In genomic region chr3:146708381-146708780, GRCm38 (mm10) we compare ENCODE assay signal across 19 mouse cellular contexts. TPM values are rescaled to one million over a fixed set of nuclear protein-coding genes. Genes with fewer than 3 reads are reported as not detected.
"Had no signal": no experiment of that assay in that cellular context is flagged by ENCODE, and none has a peak within 500 bp of the region (broad histone marks: within the 10 kb centered on the region; RNA-seq: fewer than 3 reads in every experiment).

No protein-coding gene starts in this region.

- H3K27ac ChIP-seq: left cerebral cortex, adult 2 months; limb, embryonic 15.5 days; lung, embryonic 15.5 days; midbrain, embryonic 10.5 days; neural tube, embryonic 15.5 days had no signal

- H3K9me3 ChIP-seq: limb, embryonic 15.5 days; lung, embryonic 15.5 days; midbrain, embryonic 10.5 days; neural tube, embryonic 15.5 days had no signal

- H3K4me1 ChIP-seq: limb, embryonic 15.5 days; lung, embryonic 15.5 days; midbrain, embryonic 10.5 days had no signal

- H3K9ac ChIP-seq: limb, embryonic 15.5 days; lung, embryonic 15.5 days; neural tube, embryonic 15.5 days had no signal

- DNase-seq: kidney, adult 11 months; kidney, postnatal 14 days; midbrain, embryonic 14.5 days; right cerebral cortex, postnatal 4 days; spleen, adult 18-20 months; thymus, adult 2 months; thymus, postnatal 25 days had no signal

- H3K4me2 ChIP-seq: limb, embryonic 15.5 days; lung, embryonic 15.5 days; neural tube, embryonic 15.5 days had no signal

- H3K4me3 ChIP-seq: left cerebral cortex, adult 2 months; limb, embryonic 15.5 days; lung, embryonic 15.5 days; midbrain, embryonic 10.5 days; myocyte; neural tube, embryonic 15.5 days had no signal

- H3K27me3 ChIP-seq: limb, embryonic 15.5 days; lung, embryonic 15.5 days; neural tube, embryonic 15.5 days had no signal

- H3K36me3 ChIP-seq: limb, embryonic 15.5 days; lung, embryonic 15.5 days; midbrain, embryonic 10.5 days; neural tube, embryonic 15.5 days had no signal

RNA-seq across cellular contexts. Expression of gene Samd13, which starts 23.0 kb away (rescaled TPM):
- polyA plus RNA-seq: midbrain, embryonic 14.5 days; myocyte; testis, adult 2 months; thymus, adult 2 months had no signal

RNA-seq across cellular contexts. Expression of gene 4930503B20Rik, which starts 57.3 kb away (rescaled TPM):
- polyA plus RNA-seq: kidney, embryonic 14.5 days; large intestine, adult 2 months; limb, embryonic 11.5 days; limb, embryonic 15.5 days; midbrain, embryonic 10.5 days; midbrain, embryonic 14.5 days; myocyte; neural tube, embryonic 11.5 days; neural tube, embryonic 15.5 days; stomach, embryonic 14.5 days had no signal
